Mouse (Mus musculus): ENCODE results near the gene Dnah2.
A peak's percentile ranks its signal among the peaks of the same experiment; 100 is the strongest.

- TF ChIP-seq CTCF (IDR thresholded peaks at IDR 0.05) (no peak), POLR2A (IDR thresholded peaks at IDR 0.05; ENCODE audit: insufficient read depth, low read depth, low read length) (peak; percentile 95), EP300 (IDR thresholded peaks at IDR 0.05; ENCODE audit: insufficient read depth, low read depth, low read length) (peak; percentile 71; the same call in 1 of the 2 replicates)
Measured at GRCm38 (mm10) chr11:69398059-69398458, 150.9 kb downstream of the Dnah2 start, which contains the start of gene Tmem88.

Measured in heart, adult 2 months (tissue).